Mouse (Mus musculus) cerebellum, postnatal 14 days (tissue): ENCODE measurements around the gene AY761184.
"Not testable (repeated sequence)": the region's sequence is repeated elsewhere in the genome, so short reads cannot be mapped to it uniquely, and the experiment has no call there.

ENCODE experiments used
- DNase-seq, 2 experiments: peaks; one replicate each; pipeline ENCODE4 v3.0.0; 2021; ENCODE audit warnings: mixed read lengths in 2 of 2

AY761184 gene

GRCm38 (mm10) chr8:21703545-21703944 lies at the start of gene AY761184:
TSS of gene AY761184 (minus strand) at chr8:21703645.
- not testable (repeated sequence) for DNase-seq

DNA sequence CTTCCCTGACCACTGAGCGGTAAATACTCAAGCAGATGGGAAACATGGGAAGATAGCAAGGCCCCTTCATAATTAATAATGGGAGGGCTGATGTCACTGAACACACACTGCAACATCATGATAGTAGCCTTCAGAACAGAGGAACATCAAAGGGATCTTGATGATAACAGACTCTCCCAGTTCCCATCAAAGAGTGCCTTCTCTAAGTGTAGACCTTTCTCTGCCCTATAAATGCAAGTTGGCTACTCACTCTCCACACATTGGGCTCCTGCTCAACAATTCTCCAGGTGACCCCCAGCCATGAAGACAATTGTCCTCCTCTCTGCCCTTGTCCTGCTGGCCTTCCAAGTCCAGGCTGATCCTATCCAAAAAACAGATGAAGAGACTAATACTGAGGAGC lies 37.9 kb downstream of the AY761184 start, which contains the start of gene Defa34:
TSS of gene Defa34 (plus strand) at position 301 of the 400 bp plus-strand sequence.
- not testable (repeated sequence) for DNase-seq

DNA sequence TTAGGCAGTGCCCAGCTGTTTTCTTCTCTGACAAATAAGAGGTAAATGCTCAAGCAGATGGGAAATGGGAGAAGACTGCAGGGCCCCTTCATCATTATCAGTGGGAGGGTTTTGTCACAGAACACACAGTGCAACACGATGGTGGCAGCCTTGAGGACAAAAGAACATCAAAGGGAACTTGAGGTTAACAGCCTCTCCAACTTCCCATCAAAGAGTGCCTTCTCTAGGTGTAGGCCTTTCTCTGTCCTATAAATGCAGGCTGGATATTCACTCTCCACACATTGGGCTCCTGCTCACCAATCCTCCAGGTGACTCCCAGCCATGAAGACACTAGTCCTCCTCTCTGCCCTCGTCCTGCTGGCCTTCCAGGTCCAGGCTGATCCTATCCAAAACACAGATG lies 48.0 kb downstream of the AY761184 start, which contains the start of gene Defa17:
TSS of gene Defa17 (plus strand) at position 301 of the 400 bp plus-strand sequence.
- not testable (repeated sequence) for DNase-seq
